Mouse (Mus musculus) CD4-positive, CD25-positive, alpha-beta regulatory T cell, adult 9 weeks (primary cell): ENCODE measurements around the gene H2afb2. TPM values are rescaled to one million over a fixed set of nuclear protein-coding genes. Genes with fewer than 3 reads are reported as not detected.

Source experiments
- polyA plus RNA-seq: library from polyadenylated mRNA; unstranded; fragments of 100-300 nt; shearing (Covaris generic); gene quantifications from one replicate; pipeline ENCODE4 v1.2.1, GENCODE M21; 2017

The H2afb2 gene
- not detected for polyA plus RNA-seq

GRCm38 (mm10) chrX:116680878-116681277 lies at the start of gene H2afb2:
Gene H2afb2 (plus strand): TSS chrX:116681178.

Other genes starting within 250 kb of the H2afb2 start
- gene Cpxcr1, start 232.2 kb upstream of the H2afb2 start, polyA plus RNA-seq, result not detected